30 mouse cellular contexts compared by ENCODE assay signal in the genomic region with DNA sequence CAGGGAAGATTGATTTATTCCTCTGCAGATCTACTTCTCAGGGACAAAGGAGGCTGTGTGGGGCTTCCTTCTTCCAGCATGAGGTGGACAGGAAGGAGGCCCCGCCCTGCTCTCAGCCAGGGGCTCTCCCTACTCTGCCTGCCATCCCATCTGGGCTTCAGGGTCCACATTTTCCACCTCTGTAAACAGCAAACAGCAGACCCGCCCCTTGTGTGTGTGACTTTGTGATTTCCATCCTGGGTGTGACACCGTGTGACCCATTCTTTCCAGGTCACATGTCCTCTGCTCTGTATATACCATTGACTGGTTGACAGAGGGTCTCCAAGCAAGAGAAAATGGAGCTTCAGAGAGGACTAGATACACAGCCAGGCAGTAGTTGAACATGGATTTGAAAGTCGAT. TPM values are rescaled to one million over a fixed set of nuclear protein-coding genes. Genes with fewer than 3 reads are reported as not detected.
"Had no signal": no experiment of that assay in that cellular context is flagged by ENCODE, and none has a peak within 500 bp of the region (broad histone marks: within the 10 kb centered on the region; RNA-seq: fewer than 3 reads in every experiment).

No protein-coding gene starts in this region.

- H3K9ac ChIP-seq: heart, embryonic 13.5 days; heart, embryonic 15.5 days; hindbrain, embryonic 13.5 days; hindbrain, embryonic 15.5 days; limb, embryonic 12.5 days; liver, embryonic 13.5 days; liver, embryonic 15.5 days had no signal

- H3K4me1 ChIP-seq: heart, embryonic 13.5 days; heart, embryonic 15.5 days; limb, embryonic 10.5 days; limb, embryonic 12.5 days; liver, embryonic 13.5 days; liver, embryonic 15.5 days had no signal

- H3K27ac ChIP-seq: heart, adult 2 months; heart, embryonic 13.5 days; heart, embryonic 15.5 days; hindbrain, embryonic 13.5 days; hindbrain, embryonic 15.5 days; hindbrain, postnatal 0 days; layer of hippocampus, adult 2 months; left cerebral cortex, adult 2 months; limb, embryonic 10.5 days; limb, embryonic 12.5 days; liver, embryonic 13.5 days; liver, embryonic 15.5 days had no signal

- DNase-seq: gastrocnemius, postnatal 14 days; gastrocnemius, postnatal 36 days; heart, adult 11 months; heart, adult 2 months; heart, postnatal 14 days; heart, postnatal 36 days; kidney, adult 11 months; kidney, adult 2 months; kidney, adult 9 months; kidney, postnatal 10 days; kidney, postnatal 25 days; kidney, postnatal 4 days; liver; liver, embryonic 13.5 days had no signal

- H3K36me3 ChIP-seq: heart, embryonic 13.5 days; heart, embryonic 15.5 days; hindbrain, embryonic 13.5 days; hindbrain, embryonic 15.5 days; limb, embryonic 10.5 days; limb, embryonic 12.5 days; liver, embryonic 13.5 days; liver, embryonic 15.5 days had no signal

- ATAC-seq: hindbrain, postnatal 0 days; intestine, embryonic 16.5 days had no signal

- H3K9me3 ChIP-seq: heart, embryonic 13.5 days; heart, embryonic 15.5 days; hindbrain, embryonic 13.5 days; hindbrain, embryonic 15.5 days; limb, embryonic 10.5 days; limb, embryonic 12.5 days; liver, embryonic 13.5 days; liver, embryonic 15.5 days had no signal

- H3K4me2 ChIP-seq: heart, embryonic 11.5 days; heart, embryonic 13.5 days; heart, embryonic 15.5 days; hindbrain, embryonic 13.5 days; hindbrain, embryonic 15.5 days; limb, embryonic 12.5 days; liver, embryonic 11.5 days; liver, embryonic 13.5 days; liver, embryonic 15.5 days had no signal

- H3K4me3 ChIP-seq: heart, adult 2 months; heart, embryonic 13.5 days; heart, embryonic 15.5 days; hindbrain, embryonic 13.5 days; hindbrain, embryonic 15.5 days; layer of hippocampus, adult 2 months; left cerebral cortex, adult 2 months; limb, embryonic 10.5 days; limb, embryonic 12.5 days; liver, embryonic 13.5 days; liver, embryonic 15.5 days had no signal

RNA-seq across cellular contexts. Expression of a gene that starts 22.2 kb away (rescaled TPM):
- polyA plus RNA-seq: gonadal fat pad, adult 2 months; heart, adult 2 months; heart, embryonic 13.5 days; heart, embryonic 15.5 days; heart, postnatal 0 days; intestine, embryonic 14.5 days; intestine, embryonic 16.5 days; liver, embryonic 11.5 days; liver, embryonic 13.5 days; liver, embryonic 15.5 days had no signal
